Mouse (Mus musculus) layer of hippocampus, postnatal 10 days (tissue): Measurements from ENCODE around the gene Satb2. TPM values are rescaled to one million over a fixed set of nuclear protein-coding genes. Genes with fewer than 3 reads are reported as not detected.

Source experiments
- DNase-seq, 2 experiments: peaks; one replicate each; pipeline ENCODE4 v3.0.0; 2021; ENCODE audit warnings: low spot score in 2 of 2
- long read RNA-seq: library from polyadenylated mRNA; stranded (forward); transcript quantifications from one replicate; pipeline ENCODE4 v2.0.0, GENCODE M21; 2023
- total RNA-seq, 2 experiments: library from RNA; stranded (reverse); gene quantifications; 2 replicates each; pipeline ENCODE4 v1.2.3; 2021

Satb2 gene
- total RNA-seq, result 10 to 100 TPM; 19.0 to 19.7 TPM
- long read RNA-seq, partial matches to known transcripts, result 1 of 3 reads
- long read RNA-seq, other reads (novel, unspliced or antisense), result 2 of 3 reads

- DNase-seq, result no peak
These were observed at the start of gene Satb2 for GRCm38 (mm10) chr1:56978151-56978700. TSS of gene Satb2 (minus strand) at chr1:56978650.

GRCm38 (mm10) chr1:57018941-57019340 is 40.5 kb upstream of the Satb2 start:
- DNase-seq, result no peak

- no peak for DNase-seq
These were observed 35.4 kb upstream of the Satb2 start for GRCm38 (mm10) chr1:57013856-57014255.

GRCm38 (mm10) chr1:57009171-57009570 is 30.7 kb upstream of the Satb2 start:
- DNase-seq, result no peak

- DNase-seq, result no peak
These were observed 16.6 kb upstream of the Satb2 start for GRCm38 (mm10) chr1:56995041-56995440.

- DNase-seq, result no peak
These were observed 13.9 kb upstream of the Satb2 start for GRCm38 (mm10) chr1:56992310-56992709.

- DNase-seq, result no peak
These were observed 13.2 kb upstream of the Satb2 start for GRCm38 (mm10) chr1:56991613-56992012.

- no peak for DNase-seq
These were observed 6.0 kb upstream of the Satb2 start for GRCm38 (mm10) chr1:56984483-56984810.

- no peak for DNase-seq
These were observed 5.5 kb upstream of the Satb2 start for GRCm38 (mm10) chr1:56983771-56984482.

- DNase-seq, result no peak
These were observed 4.7 kb upstream of the Satb2 start for GRCm38 (mm10) chr1:56983100-56983590.

- no peak for DNase-seq
These were observed 4.2 kb upstream of the Satb2 start for GRCm38 (mm10) chr1:56982631-56983030.

GRCm38 (mm10) chr1:56981947-56982555 is 3.6 kb upstream of the Satb2 start:
- no peak for DNase-seq

- DNase-seq, result no peak
These were observed 3.1 kb upstream of the Satb2 start for GRCm38 (mm10) chr1:56981508-56981907.

GRCm38 (mm10) chr1:56980631-56981275 is 2.3 kb upstream of the Satb2 start:
- no peak for DNase-seq

GRCm38 (mm10) chr1:56979531-56980395 is 1.3 kb upstream of the Satb2 start:
- no peak for DNase-seq

GRCm38 (mm10) chr1:56977201-56978100 is 999 bp downstream of the Satb2 start:
- peak; percentile 66 to 78 for DNase-seq

- no peak for DNase-seq
These were observed 1.7 kb downstream of the Satb2 start for GRCm38 (mm10) chr1:56976825-56977104.

GRCm38 (mm10) chr1:56976044-56976824 is 2.2 kb downstream of the Satb2 start:
- no peak for DNase-seq

- no peak for DNase-seq
These were observed 2.9 kb downstream of the Satb2 start for GRCm38 (mm10) chr1:56975546-56975945.
